Mouse (Mus musculus): ENCODE measurements around the gene Ager. TPM values are rescaled to one million over a fixed set of nuclear protein-coding genes. Genes with fewer than 3 reads are reported as not detected.
A peak's percentile ranks its signal among the peaks of the same experiment; 100 is the strongest.

Ager gene
- total RNA-seq, 2 experiments from 2014 or later, result 0.26 TPM; not detected in 1

DNA sequence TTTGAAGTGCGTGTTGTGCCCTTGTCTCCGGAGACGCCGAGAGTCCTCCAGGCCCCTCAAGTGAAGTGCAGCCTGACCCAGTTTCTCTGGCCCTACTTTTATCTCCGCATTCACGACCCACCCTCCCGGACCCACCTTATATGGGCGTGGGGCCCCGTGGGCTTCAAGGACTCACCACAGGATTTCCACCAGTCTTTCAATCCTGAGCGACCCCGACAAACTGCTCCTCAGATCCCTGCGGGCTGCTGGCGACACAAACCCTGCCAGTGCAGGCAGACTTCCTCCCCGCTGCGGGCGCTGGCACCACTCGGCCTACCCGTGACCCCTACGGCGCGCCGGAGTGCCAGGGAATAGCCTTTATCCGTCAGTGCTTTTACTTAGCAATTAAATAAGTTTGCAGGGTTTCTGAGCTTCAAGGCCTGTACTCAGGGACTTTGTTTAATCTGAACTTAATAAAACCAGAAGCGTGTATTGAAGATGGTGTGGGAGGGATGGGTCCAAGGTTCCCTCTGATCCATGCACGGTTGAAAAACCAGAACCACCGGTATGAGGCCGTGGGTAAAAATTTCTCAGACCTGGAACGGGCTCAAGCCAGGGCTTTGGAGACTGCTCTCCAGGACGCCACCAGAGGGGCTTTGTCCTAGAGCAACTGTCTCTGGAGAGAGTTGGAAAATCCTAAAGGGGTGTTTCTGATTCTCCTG is 30.4 kb downstream of the Ager start, which contains the start of gene Ppt2:
Gene Ppt2 (minus strand): TSS at position 568 of the 701 bp plus-strand sequence.
- no peak for ATAC-seq (replicated peaks; ENCODE audit: low FRiP score, poor library complexity, severe bottlenecking)

DNA sequence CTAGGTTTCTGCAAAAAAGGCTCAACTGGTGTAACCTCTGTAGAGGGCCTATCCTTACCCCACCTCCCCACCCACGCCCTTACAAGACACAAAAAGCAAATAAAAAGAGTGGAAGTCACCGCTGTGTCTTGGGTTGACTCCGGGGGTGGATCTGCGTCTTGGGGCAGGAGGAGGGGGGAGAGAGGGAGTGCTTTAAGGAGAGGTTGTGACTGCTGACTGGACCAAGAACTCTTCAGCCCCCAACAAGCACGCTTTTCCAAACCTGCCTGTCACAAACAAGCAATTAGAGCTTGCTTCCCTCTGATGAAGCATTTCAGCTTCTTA is 30.9 kb downstream of the Ager start:
- no peak for ATAC-seq (replicated peaks; ENCODE audit: low FRiP score, poor library complexity, severe bottlenecking)

DNA sequence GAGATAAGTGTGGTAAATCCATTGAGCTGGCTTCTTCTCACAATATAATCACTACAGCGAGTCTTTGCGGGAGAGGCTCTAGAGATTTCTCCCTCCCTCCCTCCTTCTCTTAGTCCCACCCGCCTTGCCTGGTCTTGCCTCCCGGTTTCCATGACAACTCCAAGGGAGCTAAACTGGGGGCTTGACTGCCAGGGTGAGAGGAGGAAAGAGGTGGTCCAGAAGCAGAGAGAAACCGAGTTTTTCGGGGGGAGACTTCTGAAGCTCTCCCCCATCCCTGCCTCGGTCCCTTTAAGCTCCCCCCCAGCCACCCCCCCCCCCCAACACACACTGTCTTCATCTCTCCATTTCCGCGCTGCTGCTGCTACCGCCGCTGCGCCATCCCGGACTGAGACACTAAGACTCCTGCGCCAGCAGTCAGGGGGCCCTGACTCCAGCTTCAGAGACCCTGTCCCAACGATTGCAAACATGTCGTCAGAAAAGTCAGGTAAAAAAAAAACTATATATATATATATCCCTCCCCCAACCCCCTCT is 31.6 kb downstream of the Ager start, which contains the start of gene Prrt1:
Gene Prrt1 (plus strand): TSS at position 313 of the 531 bp plus-strand sequence.
- no peak for ATAC-seq (replicated peaks; ENCODE audit: low FRiP score, poor library complexity, severe bottlenecking)

DNA sequence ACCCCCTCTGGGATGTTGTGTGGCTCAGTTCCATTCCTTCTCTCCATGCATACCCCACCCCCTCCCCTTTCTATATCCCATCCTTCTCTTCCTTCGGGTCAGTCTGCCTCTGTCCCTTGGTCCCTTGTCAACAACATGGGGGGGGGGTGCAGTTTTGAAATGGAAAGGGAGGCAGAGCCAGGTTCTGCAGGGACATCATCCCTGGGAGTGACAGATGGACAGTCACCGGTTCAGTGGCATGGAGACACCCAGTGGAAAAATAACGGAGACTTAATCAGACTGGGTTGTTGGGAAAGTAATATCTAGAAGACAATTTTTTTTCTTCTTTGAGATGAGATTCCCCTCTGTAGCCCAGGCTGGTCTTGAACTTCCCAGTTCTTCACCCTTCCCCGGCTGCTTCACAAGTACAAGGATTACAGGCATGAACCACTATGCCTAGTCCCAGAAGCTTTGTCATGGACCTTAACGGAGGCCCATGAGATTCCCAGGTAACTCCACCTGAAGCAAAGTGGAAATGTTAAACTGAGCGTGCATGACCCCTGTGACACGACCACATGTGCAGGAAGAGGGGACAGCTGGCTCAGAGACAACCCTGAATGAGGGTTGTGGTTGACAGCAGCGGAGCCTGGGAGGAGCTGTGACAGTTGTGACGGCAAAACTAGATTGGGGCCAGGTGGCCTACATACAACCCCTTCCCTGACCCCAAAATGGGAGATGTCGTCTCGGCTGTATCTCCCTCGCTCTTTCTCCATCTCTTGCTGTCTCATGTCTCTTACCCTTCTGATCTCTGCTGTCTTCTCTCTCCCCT is 32.3 kb downstream of the Ager start:
- ATAC-seq (replicated peaks; ENCODE audit: low FRiP score, poor library complexity, severe bottlenecking), result no peak

DNA sequence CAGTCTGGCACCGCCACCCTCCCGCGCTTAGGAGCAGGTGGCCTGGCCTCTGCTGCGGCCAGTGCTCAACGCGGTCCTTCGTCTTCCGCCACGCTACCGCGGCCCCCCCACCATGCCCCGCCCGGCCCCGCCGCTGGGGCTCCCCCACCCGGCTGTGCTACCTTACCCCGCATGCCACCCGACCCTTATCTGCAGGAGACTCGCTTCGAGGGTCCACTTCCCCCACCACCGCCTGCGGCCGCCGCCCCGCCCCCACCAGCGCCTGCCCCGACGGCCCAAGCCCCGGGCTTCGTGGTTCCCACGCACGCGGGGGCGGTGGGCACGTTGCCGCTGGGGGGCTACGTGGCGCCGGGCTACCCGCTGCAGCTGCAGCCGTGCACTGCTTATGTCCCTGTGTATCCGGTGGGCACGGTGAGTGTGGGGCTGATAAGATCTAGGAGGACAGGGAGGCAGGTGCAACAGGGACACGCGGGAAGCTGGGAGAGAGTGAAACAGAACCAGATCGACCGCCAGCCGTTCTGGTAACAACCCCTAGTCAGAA is 33.2 kb downstream of the Ager start:
- no peak for ATAC-seq (replicated peaks; ENCODE audit: low FRiP score, poor library complexity, severe bottlenecking)

DNA sequence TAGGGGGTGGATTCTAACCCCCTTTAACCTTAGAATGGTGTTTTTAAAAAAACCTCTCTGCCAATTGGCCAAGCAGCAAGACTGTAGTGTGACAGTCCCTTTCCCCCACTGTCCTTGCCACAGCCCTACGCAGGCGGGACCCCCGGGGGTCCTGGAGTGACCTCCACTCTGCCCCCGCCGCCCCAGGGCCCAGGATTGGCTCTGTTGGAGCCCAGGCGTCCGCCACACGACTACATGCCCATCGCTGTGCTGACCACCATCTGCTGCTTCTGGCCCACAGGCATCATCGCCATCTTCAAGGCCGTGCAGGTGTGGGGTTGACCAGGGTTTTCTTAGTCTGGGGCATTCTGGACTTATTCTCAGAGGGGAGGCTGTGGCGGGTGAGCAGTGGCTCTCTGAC is 34.0 kb downstream of the Ager start:
- ATAC-seq (replicated peaks; ENCODE audit: low FRiP score, poor library complexity, severe bottlenecking), result no peak

DNA sequence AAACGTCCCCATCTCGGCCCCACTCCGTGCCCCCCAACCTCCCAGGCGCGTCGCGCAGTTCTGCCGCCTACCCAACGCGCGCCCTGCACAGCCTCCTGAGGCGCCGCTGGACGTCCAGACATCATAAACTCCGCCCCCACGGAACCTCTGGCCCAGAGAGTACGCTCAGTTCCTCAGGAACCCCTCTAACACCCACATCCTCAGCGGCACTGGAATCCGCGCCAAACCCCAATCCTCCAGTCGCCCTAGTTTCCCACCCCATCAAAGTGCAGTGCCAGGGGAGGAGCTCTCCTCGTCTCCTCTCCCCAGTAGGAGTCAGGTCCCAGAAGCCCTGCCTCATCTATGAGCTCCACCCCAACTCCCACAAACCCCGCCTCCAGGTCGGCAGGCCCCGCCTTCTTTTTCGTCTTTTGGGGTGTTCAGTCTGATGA is 34.6 kb downstream of the Ager start:
- peak; percentile 51 for ATAC-seq (replicated peaks; ENCODE audit: low FRiP score, poor library complexity, severe bottlenecking)

DNA sequence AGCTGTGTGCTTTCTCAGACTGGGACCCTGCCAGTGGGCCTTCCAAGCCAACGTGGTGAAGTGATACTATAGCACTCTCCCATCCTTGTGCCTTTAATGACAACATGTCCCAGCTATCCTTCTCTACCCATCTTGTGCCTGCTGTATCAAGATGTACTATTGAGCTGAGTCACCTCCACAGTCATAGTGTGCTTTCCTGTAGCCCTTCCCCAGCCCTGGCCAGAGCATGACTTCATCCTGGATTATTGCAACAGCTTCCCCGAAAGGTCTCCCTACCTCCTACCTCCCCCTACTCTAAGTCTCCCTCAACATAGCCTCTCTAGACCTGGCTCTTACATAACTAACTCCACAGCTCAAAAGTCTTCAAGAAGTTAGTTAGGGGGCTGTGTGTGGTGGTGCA is 38.0 kb downstream of the Ager start:
- no peak for ATAC-seq (replicated peaks; ENCODE audit: low FRiP score, poor library complexity, severe bottlenecking)

DNA sequence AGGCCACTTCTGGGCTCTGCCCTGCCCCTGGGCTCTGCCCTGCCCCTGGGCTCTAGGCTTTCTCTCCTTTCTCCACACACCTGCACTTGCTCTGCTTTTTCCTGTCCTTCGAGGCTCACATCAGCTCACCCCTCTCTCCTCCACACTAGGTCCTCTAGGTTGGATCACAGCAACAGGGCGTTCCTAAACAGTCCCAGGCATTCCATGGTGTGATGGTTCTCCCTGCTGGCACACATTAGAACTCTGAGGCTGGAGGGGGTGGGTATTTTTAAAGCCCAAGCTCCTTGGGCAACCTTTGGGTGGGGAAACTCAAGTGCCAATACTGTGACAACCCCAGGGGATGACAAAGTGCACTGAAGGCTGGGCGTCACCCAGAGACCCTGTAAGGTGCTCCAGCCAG is 39.8 kb downstream of the Ager start:
- ATAC-seq (replicated peaks; ENCODE audit: low FRiP score, poor library complexity, severe bottlenecking), result no peak

DNA sequence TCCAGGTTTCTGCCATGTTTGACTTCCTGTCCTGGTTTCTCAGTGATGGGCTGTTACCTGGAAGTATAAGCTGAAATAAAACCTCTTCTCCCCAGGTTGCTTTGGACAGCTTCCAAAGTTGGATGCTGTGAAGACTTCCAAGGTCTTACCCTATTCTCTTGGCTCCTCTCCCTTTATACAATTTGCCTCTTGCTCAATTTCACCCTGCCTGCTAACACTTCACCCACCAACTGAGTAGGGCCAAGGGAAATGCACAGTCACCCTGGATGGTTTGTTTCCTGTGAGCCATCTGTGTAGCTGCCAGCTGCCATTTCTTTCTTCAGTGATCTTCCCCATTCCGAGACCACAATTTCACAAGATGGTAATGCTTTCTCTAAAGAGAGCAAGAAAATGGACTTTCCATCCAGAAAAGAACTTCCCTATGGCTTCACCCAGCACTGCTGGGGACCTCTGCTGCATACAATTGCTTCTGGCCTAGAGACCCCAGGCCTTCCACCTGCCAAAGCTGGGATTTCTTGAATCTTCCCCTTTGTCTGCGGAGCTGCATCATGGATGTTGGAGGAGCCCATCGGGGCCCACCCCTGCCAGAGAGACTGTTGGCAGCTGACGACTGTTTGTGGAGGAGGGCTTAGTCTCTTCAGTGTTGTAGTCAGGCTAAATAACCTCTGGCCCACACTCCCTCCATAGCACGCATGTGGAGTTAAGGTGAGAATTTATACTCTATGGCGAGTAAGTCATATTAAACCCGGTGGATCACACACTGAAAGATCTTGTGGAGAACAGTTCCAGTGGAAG is 42.0 kb downstream of the Ager start:
- no peak for ATAC-seq (replicated peaks; ENCODE audit: low FRiP score, poor library complexity, severe bottlenecking)

DNA sequence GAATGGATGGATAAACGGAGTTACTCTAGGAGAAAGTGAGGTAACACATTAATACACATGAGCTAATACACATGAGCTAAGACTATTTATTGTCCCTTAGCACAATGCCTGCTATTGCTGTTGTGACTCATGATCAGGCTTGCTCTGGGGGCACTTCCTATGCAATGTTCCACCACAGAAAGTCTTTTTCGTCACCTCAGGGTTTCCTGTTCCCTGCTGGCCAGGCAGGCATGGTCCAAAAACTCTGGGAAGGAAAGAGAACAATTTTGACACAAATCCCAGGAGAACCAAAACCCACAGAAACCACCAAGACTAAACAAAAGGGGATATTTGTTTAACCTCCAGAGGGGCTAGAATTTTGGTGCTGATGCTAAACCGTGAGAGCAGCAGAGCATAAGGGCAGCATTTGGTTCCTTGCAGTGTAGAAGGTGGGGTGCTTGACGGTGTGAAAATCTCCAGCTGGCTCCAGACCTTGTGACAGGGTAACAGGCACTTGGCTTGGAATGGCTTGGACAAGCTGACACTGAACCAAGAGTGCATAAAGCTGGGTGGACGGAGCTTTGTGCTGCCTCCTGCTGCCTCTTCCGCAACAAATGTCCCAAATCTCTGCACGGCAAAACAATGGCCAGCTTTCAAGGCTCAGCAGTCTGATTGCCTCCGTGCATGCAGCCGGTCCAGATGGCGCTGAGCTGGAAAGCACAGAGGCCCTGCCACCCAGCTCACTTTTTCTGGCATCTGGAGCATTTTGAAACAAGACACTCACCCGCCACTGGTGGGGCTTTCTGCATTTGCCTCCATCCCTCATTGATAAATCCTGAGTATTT is 43.3 kb downstream of the Ager start:
- no peak for ATAC-seq (replicated peaks; ENCODE audit: low FRiP score, poor library complexity, severe bottlenecking)

DNA sequence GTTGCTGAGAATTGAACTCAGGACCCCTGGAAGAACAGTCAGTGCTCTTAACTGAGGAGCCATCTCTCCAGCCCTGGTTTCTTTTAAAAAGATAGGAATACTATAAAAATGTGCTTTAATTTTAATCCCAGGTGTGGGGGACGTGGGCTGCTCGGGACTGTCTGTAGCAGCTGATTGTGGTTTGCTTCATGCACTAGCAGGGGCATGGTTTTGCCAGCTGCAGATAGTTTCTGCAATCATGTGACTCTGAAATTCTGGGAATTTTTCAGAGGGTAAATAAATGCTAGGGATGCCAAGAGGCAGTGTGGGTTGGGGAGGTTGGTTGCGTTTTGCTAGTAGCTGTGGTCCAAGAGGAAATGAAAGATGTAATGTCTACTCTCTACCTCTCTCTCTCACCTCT is 44.3 kb downstream of the Ager start:
- no peak for ATAC-seq (replicated peaks; ENCODE audit: low FRiP score, poor library complexity, severe bottlenecking)

DNA sequence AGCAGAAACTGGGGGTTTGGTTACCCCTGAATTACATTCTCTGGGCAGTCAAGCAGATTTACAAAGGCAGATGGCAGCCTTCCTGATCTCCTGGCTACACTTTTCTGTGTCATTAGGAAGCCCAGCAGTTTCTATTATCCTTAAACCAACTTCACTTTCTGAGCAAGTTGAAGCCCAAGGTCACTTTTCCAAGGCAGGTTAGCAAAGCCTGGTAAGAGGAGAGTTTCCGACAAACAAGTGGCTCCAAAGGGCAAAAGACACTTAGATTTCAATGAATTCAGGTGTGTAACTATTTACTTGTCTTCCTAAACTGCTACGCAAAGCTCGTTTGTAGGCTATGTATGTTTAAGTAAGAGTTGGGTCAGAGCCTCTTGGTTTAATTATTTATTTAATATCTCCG is 45.7 kb downstream of the Ager start:
- ATAC-seq (replicated peaks; ENCODE audit: low FRiP score, poor library complexity, severe bottlenecking), result no peak

DNA sequence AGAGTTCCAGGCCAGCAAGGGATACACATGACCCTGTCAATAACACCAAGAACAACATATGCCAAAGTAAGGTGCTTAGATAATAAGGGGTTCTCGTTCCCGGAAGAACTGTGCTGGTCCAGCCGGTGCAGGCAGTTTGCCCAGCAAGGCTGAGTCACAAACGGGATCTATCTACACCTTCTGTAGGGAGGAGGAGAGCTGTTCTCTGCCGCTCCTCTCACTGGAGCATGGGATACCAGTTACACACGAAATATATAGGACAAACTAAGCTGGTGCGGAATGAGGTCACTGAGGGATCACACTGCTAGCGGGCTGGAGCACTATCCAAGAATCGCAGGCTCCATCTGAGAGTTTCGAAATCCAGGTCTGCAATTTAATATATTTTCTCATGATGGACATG is 46.3 kb downstream of the Ager start:
- no peak for ATAC-seq (replicated peaks; ENCODE audit: low FRiP score, poor library complexity, severe bottlenecking)

DNA sequence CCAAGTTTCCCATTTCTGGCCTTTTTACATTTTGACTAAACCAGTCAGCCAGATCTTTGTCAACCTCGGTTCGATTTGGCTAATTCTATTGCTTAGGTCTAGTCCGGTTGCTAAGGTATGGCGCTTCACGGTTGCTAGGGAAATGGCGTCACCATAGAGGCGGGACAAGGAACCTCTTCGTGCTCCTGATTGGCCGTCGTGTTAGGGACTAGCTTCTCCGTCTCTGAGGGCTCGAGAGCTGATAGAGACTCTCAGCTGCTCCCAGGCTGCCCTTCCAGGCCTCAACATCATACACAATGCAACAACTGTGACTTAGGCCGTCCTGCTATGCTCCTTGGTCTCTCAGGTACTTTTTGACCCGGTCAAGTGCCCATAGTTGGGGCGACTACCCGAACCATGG is 46.9 kb downstream of the Ager start, which contains the start of gene Fkbpl:
Gene Fkbpl (plus strand): TSS at position 157 of the 400 bp plus-strand sequence.
- ATAC-seq (replicated peaks; ENCODE audit: low FRiP score, poor library complexity, severe bottlenecking), result peak; percentile 74

DNA sequence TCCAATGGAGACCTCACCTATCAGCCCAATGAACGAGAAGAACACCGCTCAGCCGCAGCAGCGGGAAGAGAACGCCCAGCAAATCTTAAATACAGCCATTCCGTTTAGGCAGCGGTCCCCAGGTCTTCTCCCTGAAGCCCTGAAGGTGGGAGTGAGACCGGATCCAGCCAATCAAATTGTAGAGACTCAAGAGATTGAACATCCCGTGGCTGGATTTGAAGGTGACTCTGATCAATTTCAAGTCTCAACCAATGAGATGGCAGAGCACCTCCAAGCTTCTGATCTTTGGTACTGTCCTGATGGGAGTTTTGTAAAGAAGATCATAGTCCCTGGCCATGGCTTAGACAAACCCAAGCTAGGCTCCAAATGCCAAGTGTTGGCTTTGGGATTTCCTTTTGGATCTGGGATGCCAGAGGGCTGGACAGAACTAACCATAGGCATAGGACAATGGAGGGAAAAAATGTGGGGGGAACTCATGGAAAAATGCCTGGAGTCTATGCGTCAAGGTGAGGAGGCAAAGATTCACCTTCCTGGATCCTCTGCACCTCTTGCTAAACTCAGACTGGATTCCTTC is 47.7 kb downstream of the Ager start:
- ATAC-seq (replicated peaks; ENCODE audit: low FRiP score, poor library complexity, severe bottlenecking), result no peak

DNA sequence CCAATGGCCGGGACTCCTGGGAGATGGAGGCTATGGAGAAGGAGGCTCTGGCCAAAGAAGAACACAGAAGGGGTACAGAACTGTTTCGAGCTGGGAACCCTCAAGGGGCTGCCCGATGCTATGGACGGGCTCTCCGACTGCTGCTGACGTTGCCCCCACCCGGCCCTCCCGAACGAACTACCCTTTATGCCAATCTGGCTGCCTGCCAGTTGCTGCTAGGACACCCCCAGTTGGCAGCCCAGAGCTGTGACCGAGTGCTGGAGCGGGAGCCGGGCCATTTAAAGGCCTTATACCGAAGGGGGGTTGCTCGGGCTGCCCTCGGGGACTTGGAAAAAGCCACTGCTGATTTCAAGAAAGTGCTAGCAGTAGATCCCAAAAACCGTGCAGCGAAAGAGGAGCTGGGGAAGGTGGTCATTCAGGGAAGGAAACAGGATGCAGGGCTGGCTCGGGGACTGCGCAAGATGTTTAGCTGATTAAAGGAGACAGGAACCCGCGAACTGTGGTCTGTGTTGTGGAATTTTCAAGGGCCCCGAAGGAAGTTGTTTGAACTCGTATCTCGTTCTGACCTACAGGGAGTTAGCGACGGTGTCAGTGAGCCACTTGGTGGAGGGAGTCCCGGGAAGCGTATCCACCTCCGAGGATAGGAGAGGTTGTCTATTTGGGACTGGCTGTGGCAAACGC is 48.3 kb downstream of the Ager start:
- no peak for ATAC-seq (replicated peaks; ENCODE audit: low FRiP score, poor library complexity, severe bottlenecking)

Data from erythroblast, adult 5-6 weeks (primary cell).